ENCODE assay signal across 10 mouse cellular contexts in the genomic region with DNA sequence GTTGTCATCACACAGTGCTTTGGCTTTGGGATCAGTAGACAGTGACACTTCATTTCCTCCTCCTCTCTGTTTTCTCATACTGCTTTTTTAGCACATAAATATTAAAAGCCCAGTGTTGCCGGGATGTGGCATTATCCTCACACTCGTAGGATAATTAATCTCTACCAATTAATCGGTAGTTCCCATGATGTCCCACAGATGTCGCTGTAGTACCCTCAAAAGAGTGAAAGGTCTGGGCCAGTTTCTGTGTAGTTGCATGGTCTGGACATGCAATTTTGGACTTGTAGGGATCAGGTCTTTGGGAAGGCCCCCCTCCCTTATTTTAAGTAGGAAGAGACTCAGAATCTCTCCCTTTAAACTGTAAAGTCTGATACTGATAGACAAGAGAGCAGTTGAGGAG. TPM values are rescaled to one million over a fixed set of nuclear protein-coding genes. Genes with fewer than 3 reads are reported as not detected.
DNase-seq lines count a peak whose midpoint lies in the region; ATAC-seq and TF ChIP-seq lines count a peak whose summit lies in the region.
"Had no signal": no experiment of that assay in that cellular context is flagged by ENCODE, and none has a peak within 500 bp of the region (broad histone marks: within the 10 kb centered on the region; RNA-seq: fewer than 3 reads in every experiment).

No protein-coding gene starts in this region.

- H3K27ac ChIP-seq in hindbrain, postnatal 0 days = no peak overlapping the region
- H3K27ac ChIP-seq: limb, embryonic 12.5 days had no signal

- H3K36me3 ChIP-seq in hindbrain, postnatal 0 days (ENCODE audit: insufficient read depth, low read length) = peaks cover 77% of the 10 kb centered on the region

- intact Hi-C loops in left cerebral cortex, postnatal 14 days (cut with DNase I) = no loop called here

- no peak overlapping the region for H3K9ac ChIP-seq in hindbrain, postnatal 0 days (replicated peaks; ENCODE audit: low read length)
- H3K9ac ChIP-seq: limb, embryonic 12.5 days had no signal

- H3K27me3 ChIP-seq in hindbrain, postnatal 0 days (ENCODE audit: insufficient read depth, low read length) = no peaks in the 10 kb centered on the region
- H3K27me3 ChIP-seq: limb, embryonic 12.5 days had no signal

- H3K4me2 ChIP-seq in hindbrain, postnatal 0 days (ENCODE audit: low read depth, low read length) = no peak overlapping the region
- H3K4me2 ChIP-seq: limb, embryonic 12.5 days had no signal

- H3K4me1 ChIP-seq in hindbrain, postnatal 0 days (ENCODE audit: insufficient read depth, low read length) = no peaks in the 10 kb centered on the region
- H3K4me1 ChIP-seq: limb, embryonic 12.5 days had no signal

- 15% methylated on average over 4 of the region's 4 CpGs for WGBS in hindbrain, postnatal 0 days

- no peak overlapping the region for H3K4me3 ChIP-seq in hindbrain, postnatal 0 days (ENCODE audit: low read length)
- H3K4me3 ChIP-seq: limb, embryonic 12.5 days had no signal

- TF ChIP-seq CTCF in hindbrain, postnatal 0 days (IDR thresholded peaks at IDR 0.05; ENCODE audit: low read depth) = peak; percentile 74

- DNase-seq in cerebellum, adult 18-20 months = peak; percentile 18 to 39
- peak; percentile 28 to 53 for DNase-seq in left cerebral cortex, postnatal 14 days (ENCODE audit: low spot score in 2 of 2)
- DNase-seq in left cerebral cortex, adult 8-10 months (ENCODE audit: low spot score in 2 of 2) = no peak
- peak; percentile 29 for DNase-seq in ES-CJ7 (ENCODE audit: low read depth, low spot score)
- peak; percentile 77 for DNase-seq in hindbrain, postnatal 0 days (ENCODE audit: low spot score)
- no peak for DNase-seq in neural tube, embryonic 10.5 days (ENCODE audit: extremely low spot score, low spot score)
- DNase-seq in heart, adult 9 months (ENCODE audit: low spot score in 2 of 2) = no peak

- ATAC-seq in cerebellum, adult (ENCODE audit: insufficient number of reproducible peaks, low FRiP score, low TSS enrichment) = no peak
- no peak for ATAC-seq in hindbrain, postnatal 0 days

- H3K9me3 ChIP-seq in hindbrain, postnatal 0 days (ENCODE audit: low read length) = no peaks in the 10 kb centered on the region
- H3K9me3 ChIP-seq: limb, embryonic 12.5 days had no signal

RNA-seq across cellular contexts. Expression of a gene that starts 18.8 kb away (rescaled TPM):
- total RNA-seq in left cerebral cortex, postnatal 14 days (2021) = not detected
- total RNA-seq in left cerebral cortex, adult 8-10 months (2022) = 1 to 10 TPM in 2 of 4 experiments, under 1 TPM in 2; 0.55 to 2.1 (median 1.1) TPM
- 0.89 TPM in 1 of 2 replicates, not detected in the other for total RNA-seq in hindbrain, postnatal 0 days (2014; rRNA removed)
- 2.9 and 3.7 TPM in 2 replicates for polyA plus RNA-seq in hindbrain, postnatal 0 days (2015; fragmentation: Nextera tagmentation; extraction: Ambion mirVana)
- polyA plus RNA-seq: small intestine, adult 2 months had no signal

RNA-seq across cellular contexts. Expression of a gene that starts 19.3 kb away (rescaled TPM):
- total RNA-seq in left cerebral cortex, postnatal 14 days (2021) = 1 to 10 TPM; 1.7 to 2.1 TPM
- total RNA-seq in left cerebral cortex, adult 8-10 months (2022) = 1 to 10 TPM; 1.7 to 2.6 (median 2.4) TPM
- 0.58 and 1.6 TPM in 2 replicates for total RNA-seq in hindbrain, postnatal 0 days (2014; rRNA removed)
- 3.3 and 3.5 TPM in 2 replicates for polyA plus RNA-seq in hindbrain, postnatal 0 days (2015; fragmentation: Nextera tagmentation; extraction: Ambion mirVana)

RNA-seq across cellular contexts. Expression of a gene that starts 39.7 kb away (rescaled TPM):
- 10 to 100 TPM; 43.4 to 45.1 TPM for total RNA-seq in left cerebral cortex, postnatal 14 days (2021)
- total RNA-seq in left cerebral cortex, adult 8-10 months (2022) = 10 to 100 TPM; 54.1 to 61.6 (median 57.4) TPM
- total RNA-seq in hindbrain, postnatal 0 days (2014; rRNA removed) = 33.9 and 42.3 TPM in 2 replicates
- 20.0 and 22.7 TPM in 2 replicates for polyA plus RNA-seq in hindbrain, postnatal 0 days (2015; fragmentation: Nextera tagmentation; extraction: Ambion mirVana)

RNA-seq across cellular contexts. Expression of a gene that starts 58.9 kb away (rescaled TPM):
- not detected for total RNA-seq in left cerebral cortex, postnatal 14 days (2021)
- total RNA-seq in left cerebral cortex, adult 8-10 months (2022) = not detected
- not detected in 2 replicates for total RNA-seq in hindbrain, postnatal 0 days (2014; rRNA removed)
- polyA plus RNA-seq in hindbrain, postnatal 0 days (2015; fragmentation: Nextera tagmentation; extraction: Ambion mirVana) = not detected in 2 replicates

Comparison
In these comparisons a context has a peak if more than half of its experiments do, and no peak if none do; other contexts are left out.
1. DNase-seq: peak in cerebellum, adult 18-20 months (2 of 2), left cerebral cortex, postnatal 14 days (2 of 2), ES-CJ7 (single experiment) and hindbrain, postnatal 0 days (single experiment); none in left cerebral cortex, adult 8-10 months (0 of 2), neural tube, embryonic 10.5 days (single experiment) and heart, adult 9 months (0 of 2).